Mouse (Mus musculus): Measurements from ENCODE around the gene Hgd.

DNA sequence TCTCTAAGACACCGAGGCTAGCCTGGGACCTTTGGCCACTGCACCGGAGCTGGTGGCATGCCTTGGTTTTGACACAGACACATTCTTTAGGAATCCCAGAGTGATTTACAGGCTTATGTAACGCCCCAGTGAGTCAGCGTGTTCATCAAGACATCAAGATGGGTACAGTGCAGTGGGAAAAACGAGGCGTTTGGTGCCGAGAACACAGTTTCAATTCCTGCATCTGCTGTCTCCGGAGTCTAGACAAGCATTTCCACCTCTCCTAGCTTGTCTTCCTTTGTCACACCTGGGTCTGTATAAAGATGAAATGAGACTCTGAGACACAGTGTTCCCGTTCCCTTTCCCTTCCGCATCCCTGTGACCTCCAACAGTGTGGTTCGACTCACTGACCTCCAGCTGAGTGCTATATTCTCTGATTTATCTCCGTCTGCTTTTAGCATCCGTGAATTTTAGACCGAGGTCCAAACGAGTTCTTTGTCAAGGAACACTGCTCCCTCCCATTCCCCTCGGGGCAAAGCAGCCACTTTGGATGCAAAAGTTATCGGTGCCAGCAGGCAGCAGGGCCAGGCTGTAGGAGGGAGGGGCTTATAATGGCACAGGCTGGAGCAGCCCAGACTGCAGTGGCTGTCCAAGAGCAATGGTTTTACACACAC lies 96.2 kb downstream of the Hgd start:
- TF ChIP-seq CTCF (IDR thresholded peaks at IDR 0.05; ENCODE audit: borderline replicate concordance, insufficient read depth, low read depth, low read length) (no peak), POLR2A (IDR thresholded peaks at IDR 0.05; ENCODE audit: borderline replicate concordance, insufficient read depth, low read length) (no peak)
